In the genomic region with DNA sequence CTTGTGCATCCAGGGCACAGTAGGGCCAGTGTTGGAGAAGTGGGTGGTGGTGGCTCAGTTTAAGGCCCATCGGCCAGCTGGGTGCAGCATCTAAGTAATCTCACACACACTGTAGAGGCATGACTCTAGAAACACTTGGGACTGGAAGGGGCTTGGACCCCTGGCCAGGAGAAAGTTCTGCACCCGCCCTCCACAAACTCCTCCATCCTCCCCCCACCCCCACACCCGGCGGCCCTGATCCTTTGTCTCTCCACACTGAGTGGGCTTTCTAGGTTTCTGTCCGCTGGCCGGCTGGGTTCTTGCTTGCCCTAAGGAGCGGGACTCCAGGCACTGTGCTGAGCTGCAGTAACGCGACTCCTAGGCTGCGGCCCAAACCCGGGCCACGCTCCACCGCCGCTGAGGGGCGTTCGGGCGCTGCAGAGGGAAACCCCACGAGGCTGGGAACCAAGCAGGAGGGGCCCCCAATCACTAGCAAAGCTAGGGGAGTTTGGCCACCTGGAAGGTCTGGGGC, we compare ENCODE assay signal across 8 mouse cellular contexts. TPM values are rescaled to one million over a fixed set of nuclear protein-coding genes. Genes with fewer than 3 reads are reported as not detected.
DNase-seq lines count a peak whose midpoint lies in the region; ATAC-seq and TF ChIP-seq lines count a peak whose summit lies in the region.

No protein-coding gene starts in this region.

- peak overlapping the region; percentile 32 for H3K4me2 ChIP-seq in kidney, postnatal 0 days (ENCODE audit: low read length)
- H3K4me2 ChIP-seq in embryonic facial prominence, embryonic 12.5 days (replicated peaks): peak overlapping the region; percentile 24
- no peak overlapping the region for H3K4me2 ChIP-seq in hindbrain, embryonic 16.5 days (ENCODE audit: low read length)

- no peak overlapping the region; the same call in 1 of the 2 replicates for H3K4me3 ChIP-seq in kidney, postnatal 0 days (replicated peaks; ENCODE audit: low read depth, low read length)
- H3K4me3 ChIP-seq in embryonic facial prominence, embryonic 12.5 days: peak overlapping the region; percentile 2; the same call in 1 of the 2 replicates
- H3K4me3 ChIP-seq in hindbrain, embryonic 16.5 days (ENCODE audit: low read length): no peak overlapping the region

- peaks cover 69% of the 10 kb centered on the region for H3K27me3 ChIP-seq in kidney, postnatal 0 days (ENCODE audit: insufficient read depth, low read length)
- H3K27me3 ChIP-seq in embryonic facial prominence, embryonic 12.5 days: peaks cover 76% of the 10 kb centered on the region
- peaks cover 70% of the 10 kb centered on the region for H3K27me3 ChIP-seq in hindbrain, embryonic 16.5 days (replicated peaks; ENCODE audit: control insufficient read depth, insufficient read depth, low read length)

- ATAC-seq in kidney, postnatal 0 days (replicated peaks; ENCODE audit: low FRiP score, low read depth): no peak; the same call in 1 of the 2 replicates
- ATAC-seq in embryonic facial prominence, embryonic 12.5 days (ENCODE audit: insufficient number of reproducible peaks, insufficient read depth, low FRiP score, low TSS enrichment): 0 out of 2 replicates have a peak, but pooled peaks have one; percentile 13
- peak; percentile 40; the same call in 1 of the 2 replicates for ATAC-seq in hindbrain, embryonic 16.5 days

- no peak for TF ChIP-seq CTCF in kidney, postnatal 0 days (IDR thresholded peaks at IDR 0.05; ENCODE audit: low read depth)

- no peak overlapping the region for H3K27ac ChIP-seq in kidney, postnatal 0 days
- H3K27ac ChIP-seq in embryonic facial prominence, embryonic 12.5 days: peak overlapping the region; percentile 47
- H3K27ac ChIP-seq in hindbrain, embryonic 16.5 days (ENCODE audit: low read depth, low read length): no peak overlapping the region

- no peaks in the 10 kb centered on the region for H3K9me3 ChIP-seq in kidney, postnatal 0 days (replicated peaks; ENCODE audit: low read length)
- H3K9me3 ChIP-seq in embryonic facial prominence, embryonic 12.5 days: no peaks in the 10 kb centered on the region
- no peaks in the 10 kb centered on the region for H3K9me3 ChIP-seq in hindbrain, embryonic 16.5 days (ENCODE audit: control insufficient read depth, low read length)

- peaks cover 20% of the 10 kb centered on the region; the same call in 1 of the 2 replicates for H3K4me1 ChIP-seq in kidney, postnatal 0 days (replicated peaks; ENCODE audit: insufficient read depth, low read length)
- H3K4me1 ChIP-seq in embryonic facial prominence, embryonic 12.5 days: peaks cover 30% of the 10 kb centered on the region
- peaks cover 7% of the 10 kb centered on the region for H3K4me1 ChIP-seq in hindbrain, embryonic 16.5 days (ENCODE audit: control insufficient read depth, insufficient read depth, low read depth, low read length)

- H3K9ac ChIP-seq in kidney, postnatal 0 days (ENCODE audit: low read depth, low read length): no peak overlapping the region
- H3K9ac ChIP-seq in embryonic facial prominence, embryonic 12.5 days: no peak overlapping the region
- no peak overlapping the region for H3K9ac ChIP-seq in hindbrain, embryonic 16.5 days (ENCODE audit: low read depth, low read length)

- 5% methylated on average over 18 of the region's 18 CpGs for WGBS in kidney, postnatal 0 days
- 2% methylated on average over 18 of the region's 18 CpGs for WGBS in embryonic facial prominence, embryonic 12.5 days
- 5% methylated on average over 18 of the region's 18 CpGs for WGBS in hindbrain, embryonic 16.5 days

- H3K36me3 ChIP-seq in kidney, postnatal 0 days (ENCODE audit: insufficient read depth, low read length): no peaks in the 10 kb centered on the region
- no peaks in the 10 kb centered on the region for H3K36me3 ChIP-seq in embryonic facial prominence, embryonic 12.5 days
- no peaks in the 10 kb centered on the region for H3K36me3 ChIP-seq in hindbrain, embryonic 16.5 days (ENCODE audit: control insufficient read depth, insufficient read depth, low read length)

- peak; percentile 48 for DNase-seq in kidney, postnatal 0 days (ENCODE audit: low spot score)
- no peak for DNase-seq in kidney, postnatal 25 days
- peak; percentile 17 for DNase-seq in R1 (ENCODE audit: low read depth, low spot score)
- DNase-seq in right cerebral cortex, postnatal 25 days: peak; percentile 22
- DNase-seq in cerebellum, adult 8-10 months: no peak
- no peak for DNase-seq in adrenal gland, adult 8-10 months

RNA-seq across cellular contexts. Expression of gene Otx1, which starts 1.7 kb away (rescaled TPM):
- polyA plus RNA-seq in kidney, postnatal 0 days (2015; fragmentation: Nextera tagmentation; extraction: Ambion mirVana): not detected in 2 replicates
- polyA plus RNA-seq in embryonic facial prominence, embryonic 12.5 days (2016; fragmentation: Nextera tagmentation; extraction: Ambion mirVana): 4.5 and 6.3 TPM in 2 replicates
- polyA plus RNA-seq in hindbrain, embryonic 16.5 days (2015; fragmentation: Nextera tagmentation; extraction: Ambion mirVana): 0.51 and 0.92 TPM in 2 replicates
- total RNA-seq in adrenal gland, adult 8-10 months (2022): not detected

Comparison
In these comparisons a context has a peak if more than half of its experiments do, and no peak if none do; other contexts are left out.
1. DNase-seq: peak in kidney, postnatal 0 days (single experiment), R1 (single experiment) and right cerebral cortex, postnatal 25 days (single experiment); none in kidney, postnatal 25 days (0 of 2), cerebellum, adult 8-10 months (single experiment) and adrenal gland, adult 8-10 months (single experiment).